Mouse (Mus musculus): ENCODE results near the gene Nprl3. TPM values are rescaled to one million over a fixed set of nuclear protein-coding genes. Genes with fewer than 3 reads are reported as not detected.
"Not testable (repeated sequence)": the region's sequence is repeated elsewhere in the genome, so short reads cannot be mapped to it uniquely, and the experiment has no call there.

Nprl3 gene
- total RNA-seq, 4 experiments from 2014 or later: 72.8 to 122 (median 105) TPM

DNA sequence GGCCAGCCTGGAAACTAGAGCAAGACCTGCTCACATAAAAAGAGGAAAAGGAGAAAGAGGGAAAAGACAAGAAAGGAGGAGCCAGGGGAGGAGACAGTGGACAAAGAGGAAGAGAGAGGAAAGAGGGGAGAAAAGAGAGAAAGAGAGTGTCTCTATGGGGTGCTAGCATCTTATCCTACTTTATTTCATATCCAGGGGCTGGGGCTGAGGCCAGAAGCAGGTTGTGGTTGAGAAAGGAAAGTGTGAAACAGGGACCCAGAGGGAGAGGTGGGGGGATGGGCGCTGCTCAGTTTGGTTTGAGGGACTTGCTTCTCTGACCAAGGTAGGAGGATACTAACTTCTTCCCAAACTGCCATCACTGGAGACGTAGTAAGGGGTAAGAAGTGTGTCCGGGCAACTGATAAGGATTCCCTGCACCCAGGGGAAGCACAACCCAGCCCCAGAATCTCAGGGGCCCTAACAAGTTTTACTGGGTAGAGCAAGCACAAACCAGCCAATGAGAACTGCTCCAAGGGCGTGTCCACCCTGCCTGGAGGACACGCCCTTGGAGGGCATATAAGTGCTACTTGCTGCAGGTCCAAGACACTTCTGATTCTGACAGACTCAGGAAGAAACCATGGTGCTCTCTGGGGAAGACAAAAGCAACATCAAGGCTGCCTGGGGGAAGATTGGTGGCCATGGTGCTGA is 15.7 kb upstream of the Nprl3 start, which contains the start of gene Hba-a1:
TSS of gene Hba-a1 (plus strand) at position 421 of the 687 bp plus-strand sequence.
- DNase-seq: not testable (repeated sequence)

DNA sequence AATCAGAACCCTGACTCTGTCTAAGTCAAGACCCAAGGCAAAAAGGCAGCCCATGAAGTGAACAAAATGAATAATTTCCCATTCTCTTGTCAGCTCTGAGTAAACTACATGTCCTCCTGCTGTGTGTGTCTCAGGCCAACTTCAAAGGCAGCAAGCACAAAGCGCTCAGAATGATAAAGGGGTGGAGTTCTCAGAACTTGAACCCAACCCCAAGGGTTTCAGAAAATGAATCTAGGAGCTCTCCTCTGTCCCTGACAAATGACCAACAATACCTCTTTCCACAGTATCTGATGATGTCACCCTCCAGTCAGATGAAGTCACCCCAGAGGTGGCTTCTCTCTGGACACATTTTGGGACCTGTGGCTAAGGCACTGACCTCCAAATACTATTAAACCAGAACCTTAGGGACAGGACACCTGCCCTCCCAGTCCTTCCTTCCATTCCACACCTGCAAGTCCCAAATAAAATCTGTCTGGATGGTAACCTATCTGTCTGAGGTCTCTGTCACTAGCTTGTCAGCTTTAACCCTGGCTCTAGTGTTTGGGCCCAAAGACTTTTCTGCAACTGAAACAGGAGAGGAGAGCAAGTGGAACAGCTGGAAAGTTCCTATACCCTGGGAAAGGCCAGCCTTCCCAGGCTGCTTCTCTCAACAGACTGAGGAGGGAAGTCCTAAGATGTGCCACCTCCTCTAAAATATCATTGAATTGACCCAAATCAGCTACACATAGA is 14.1 kb upstream of the Nprl3 start:
- DNase-seq: no peak

DNA sequence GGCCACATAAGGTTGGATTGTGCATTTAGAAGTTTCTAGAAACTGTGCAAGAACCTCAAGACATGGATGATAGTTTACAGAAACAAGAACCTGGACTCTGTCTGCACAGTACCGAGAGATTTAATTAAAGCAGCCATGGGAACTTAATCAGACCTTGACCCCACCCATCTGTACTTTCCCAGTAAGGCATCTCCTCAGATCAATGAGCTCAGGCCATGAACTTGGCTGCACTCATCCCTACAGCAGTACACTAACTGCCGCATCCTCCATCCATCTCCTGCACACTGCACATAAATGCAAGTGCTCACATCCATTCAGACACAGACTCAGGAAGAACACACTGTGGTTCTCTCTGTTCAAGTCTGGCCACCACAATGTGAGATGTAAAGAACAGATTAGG is 13.1 kb upstream of the Nprl3 start:
- no peak for DNase-seq

DNA sequence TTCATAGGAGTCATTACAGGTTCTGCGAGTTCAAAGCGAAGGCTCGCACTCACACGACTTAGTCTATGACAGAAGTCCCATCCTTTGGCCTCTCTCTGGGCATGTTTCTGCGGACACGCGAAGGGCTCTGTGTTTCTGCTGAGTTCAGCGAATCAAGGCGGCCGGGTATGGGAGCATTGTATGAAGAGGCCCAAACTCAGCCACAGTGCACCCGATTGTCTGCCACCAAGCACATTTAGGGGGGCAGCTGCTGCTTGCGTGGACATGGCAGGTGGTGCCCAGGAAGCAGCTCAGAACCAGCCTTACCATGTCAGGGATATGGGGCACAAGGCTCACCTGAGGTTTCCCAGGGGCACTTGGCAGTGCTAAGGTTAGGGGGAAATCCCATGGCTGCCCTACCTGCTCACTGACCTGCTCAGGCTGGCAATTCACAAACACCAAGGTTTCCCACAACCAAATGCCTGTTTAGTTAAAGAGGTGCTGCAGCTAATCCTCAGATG is 11.0 kb upstream of the Nprl3 start:
- DNase-seq: no peak

DNA sequence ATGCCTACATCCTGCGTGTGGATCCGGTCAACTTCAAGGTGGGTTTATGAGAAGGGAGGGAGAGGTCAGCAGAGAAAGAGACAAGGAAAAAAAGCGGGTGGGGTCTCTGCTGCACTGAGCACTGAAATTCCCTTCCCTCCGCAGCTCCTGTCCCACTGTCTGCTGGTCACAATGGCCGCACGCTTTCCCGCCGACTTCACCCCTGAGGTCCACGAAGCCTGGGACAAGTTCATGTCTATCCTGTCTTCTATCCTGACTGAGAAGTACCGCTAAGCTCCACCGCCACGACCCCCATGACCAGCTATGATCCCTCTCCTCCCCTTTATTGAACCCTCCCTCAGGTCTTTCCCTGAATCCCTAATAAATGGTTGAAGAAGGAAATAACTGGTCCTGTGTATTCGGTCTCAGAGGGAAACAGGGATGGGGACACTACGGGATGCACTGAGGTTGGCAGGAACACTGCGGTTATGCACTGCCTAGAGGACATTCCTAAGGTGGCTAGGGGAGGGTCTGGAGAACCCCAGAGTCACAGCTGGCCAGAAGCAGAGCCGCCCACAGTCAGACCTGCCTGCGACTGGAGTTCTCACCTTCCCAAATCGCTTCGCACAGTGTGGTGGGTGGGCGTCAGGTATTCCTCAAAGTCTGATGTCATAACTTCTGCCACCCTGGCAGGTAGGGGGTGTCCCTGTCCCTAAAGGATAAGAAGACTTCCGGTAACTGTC is 10.4 kb upstream of the Nprl3 start:
- no peak for DNase-seq

DNA sequence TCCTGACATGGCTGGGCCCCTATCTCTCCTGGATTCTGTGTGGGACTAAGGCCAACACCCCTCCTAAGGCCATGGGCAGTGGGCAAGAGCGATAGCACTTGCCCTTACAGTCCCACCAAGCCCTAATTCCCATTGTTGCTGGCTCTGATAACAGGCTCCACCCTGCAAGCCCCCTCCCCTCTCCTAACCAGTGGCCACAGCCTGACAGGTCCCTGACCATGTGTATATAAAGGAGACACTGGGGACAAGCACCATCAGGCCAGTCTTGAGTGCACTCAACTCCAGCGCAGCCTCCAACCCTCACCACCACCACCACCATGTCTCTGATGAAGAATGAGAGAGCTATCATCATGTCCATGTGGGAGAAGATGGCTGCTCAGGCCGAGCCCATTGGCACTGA is 8.8 kb upstream of the Nprl3 start, which contains the start of gene Hba-x:
TSS of gene Hba-x (plus strand) at position 54 of the 400 bp plus-strand sequence.
- DNase-seq: no peak

DNA sequence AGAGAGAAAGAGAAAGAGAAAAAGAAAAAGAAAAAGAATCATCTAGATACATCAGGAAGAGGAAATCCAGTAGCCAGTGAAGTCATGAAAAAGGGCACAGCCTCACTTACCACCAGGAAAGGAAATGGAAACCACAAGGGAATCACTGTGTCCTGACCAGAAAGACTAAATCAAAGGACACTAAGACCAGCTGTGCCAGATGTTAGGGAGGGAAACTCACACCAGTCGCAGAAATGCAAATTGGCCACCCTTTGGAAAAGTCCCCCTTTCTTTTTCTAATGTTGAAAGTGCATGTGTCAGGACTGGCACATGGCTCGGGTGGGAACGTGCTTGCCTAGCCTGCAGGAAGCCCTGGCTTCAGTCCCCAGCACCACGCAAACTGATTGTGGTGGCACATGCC is 3.7 kb upstream of the Nprl3 start:
- DNase-seq: no peak

DNA sequence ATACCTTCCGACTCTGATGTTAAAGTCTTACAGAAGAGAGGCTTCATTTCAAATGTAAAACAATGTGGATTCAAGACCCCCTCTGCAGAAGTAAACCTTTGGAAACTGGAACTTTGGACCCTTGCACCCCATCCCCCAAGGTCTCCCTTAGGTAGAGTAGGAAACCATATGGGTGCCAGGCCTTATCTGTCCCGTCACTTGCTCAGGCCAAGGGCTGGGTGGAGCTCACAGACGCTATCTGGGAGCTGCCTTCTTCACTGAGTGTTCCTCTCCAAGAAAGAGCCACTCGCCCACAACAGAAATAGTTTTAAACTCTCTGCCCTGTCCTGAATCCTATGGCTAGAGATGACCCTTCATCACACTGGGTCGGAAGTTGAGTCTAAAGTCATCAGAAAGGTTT is 1.4 kb upstream of the Nprl3 start:
- DNase-seq: no peak

DNA sequence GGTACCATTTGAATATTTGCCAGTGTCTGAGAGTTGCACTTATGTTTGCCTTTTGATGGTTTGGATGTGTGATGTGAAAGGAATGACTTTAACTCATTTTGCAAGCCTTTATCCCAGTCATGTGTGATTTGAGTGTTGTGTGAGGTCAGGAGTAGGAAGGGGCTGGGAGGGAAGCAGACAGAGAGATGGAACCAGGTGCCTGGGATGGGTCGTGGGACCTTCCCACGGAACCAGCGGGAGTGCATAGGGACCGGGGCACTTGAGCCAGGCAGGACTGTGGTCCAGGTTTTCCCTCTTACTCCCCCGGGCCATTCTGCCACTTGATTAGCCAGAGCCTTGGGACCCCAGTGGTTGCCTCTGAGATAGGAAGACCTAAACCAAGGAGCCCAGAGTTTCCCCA is 457 bp upstream of the Nprl3 start:
- no peak for DNase-seq

DNA sequence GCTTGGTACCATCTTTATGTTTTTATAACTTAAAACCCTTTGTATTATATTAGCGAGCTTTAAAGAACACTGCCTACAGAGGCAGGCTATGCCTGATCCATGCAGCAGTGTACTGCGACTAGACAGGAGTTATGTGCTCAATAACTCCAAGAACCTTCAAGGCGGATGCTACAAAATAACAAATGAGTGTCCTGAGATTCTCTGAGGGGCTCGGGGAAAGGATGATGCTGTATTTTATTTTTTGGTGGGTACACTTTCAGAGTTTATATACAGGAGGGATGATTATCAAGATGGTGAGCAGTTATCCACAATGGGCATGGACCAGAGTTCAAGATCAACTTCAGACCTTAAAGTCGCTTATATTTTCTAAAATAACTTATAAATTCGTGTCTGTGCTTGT is 731 bp downstream of the Nprl3 start:
- no peak for DNase-seq

DNA sequence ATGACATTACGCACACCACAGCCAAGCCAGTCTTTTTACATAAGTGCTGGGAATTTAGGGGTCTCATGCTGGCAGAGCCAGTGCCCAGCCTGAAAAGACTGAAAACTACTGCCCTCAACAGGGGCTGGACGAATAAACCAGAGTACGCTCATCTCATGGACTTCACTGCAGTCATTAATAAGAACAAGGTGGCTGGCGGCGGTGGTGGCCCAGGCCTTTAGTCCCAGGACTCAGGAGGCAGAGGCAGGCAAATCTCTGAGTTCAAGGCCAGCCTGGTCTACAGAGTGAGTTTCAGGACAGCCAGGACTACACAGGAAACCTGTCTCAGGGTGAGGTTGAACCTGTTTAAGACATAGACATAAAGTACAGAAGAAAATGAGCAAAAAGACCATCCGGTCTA is 1.3 kb downstream of the Nprl3 start:
- no peak for DNase-seq

DNA sequence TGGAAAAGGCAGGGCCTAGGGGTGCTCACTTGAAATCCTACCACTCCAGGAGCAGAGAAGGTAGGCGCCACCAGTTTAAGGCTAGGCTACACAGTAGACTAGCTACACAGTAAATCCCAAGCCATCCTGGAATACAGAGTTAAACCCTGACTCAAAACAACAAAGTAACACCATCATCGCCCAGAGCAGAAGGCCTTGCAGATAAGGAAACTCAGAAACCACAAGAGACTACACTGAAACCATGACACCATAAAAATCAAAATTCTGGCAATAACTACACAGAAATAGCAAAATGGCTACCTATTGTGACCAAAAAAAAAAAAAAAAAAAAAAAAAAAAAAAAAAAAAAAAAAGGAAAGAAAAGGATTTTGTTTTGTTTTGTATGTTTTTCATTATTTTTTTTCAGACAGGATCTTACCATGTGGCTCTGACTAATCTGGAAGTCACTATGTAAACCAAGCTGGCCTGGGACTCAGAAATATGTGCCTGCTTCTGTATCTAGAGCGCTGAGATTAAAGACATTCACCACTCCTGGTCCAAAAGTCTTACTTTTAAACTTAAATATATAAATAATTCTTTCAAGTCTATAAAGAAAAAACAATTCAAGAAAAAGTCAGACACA is 2.3 kb downstream of the Nprl3 start:
- no peak for DNase-seq

DNA sequence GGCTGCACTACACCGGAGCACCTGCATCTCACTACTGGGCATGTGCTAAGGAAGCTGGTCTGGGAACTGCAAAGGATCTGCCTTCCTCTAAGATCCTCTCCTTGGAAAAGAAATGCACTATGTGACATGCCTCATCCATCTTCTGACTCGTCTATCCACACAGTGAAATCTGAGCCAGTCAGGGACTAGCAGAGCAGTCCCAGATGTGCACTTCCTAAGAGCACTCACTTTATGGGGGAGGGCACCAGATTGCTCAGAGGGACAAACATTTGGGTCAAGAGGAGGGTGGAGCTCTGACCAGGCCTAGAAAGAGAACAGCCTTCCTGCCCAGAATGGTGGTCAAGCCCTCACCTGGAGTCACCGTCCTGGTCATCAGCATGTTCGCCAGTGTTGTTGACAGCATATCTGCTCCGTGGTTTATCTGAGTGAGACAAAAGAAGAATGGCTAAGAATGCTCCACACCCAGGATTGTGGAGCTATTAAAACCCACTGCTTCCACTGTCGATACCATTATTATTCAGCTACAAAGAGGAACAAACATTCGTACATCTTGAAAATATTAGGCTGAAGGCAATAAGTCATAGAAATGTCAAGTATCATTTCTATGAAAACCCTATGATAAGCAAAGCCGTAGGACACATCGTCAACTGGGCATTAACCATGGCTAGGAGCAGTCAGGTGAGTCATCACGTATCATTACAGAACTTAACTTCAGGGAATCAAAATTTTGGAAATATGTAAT is 4.7 kb downstream of the Nprl3 start:
- no peak for DNase-seq

DNA sequence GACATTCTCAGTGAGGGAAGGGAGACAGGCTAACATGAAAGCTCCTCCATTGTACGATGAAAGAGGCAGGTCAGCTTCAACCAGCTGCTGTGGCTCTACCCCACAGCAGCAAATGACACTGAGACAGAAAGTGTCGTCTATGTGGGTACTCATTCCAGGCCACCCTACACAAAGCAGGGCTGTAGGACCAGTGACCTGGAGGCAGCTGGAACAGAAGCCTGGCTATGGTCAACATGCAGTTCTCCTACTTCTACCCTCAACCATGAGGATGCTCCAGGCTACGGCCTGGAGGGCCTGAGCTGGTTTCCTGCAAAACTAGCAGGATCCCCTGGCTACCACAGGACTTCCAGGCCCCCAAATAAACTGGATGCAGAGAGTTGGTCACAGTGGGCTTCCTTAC is 10.9 kb downstream of the Nprl3 start:
- no peak for DNase-seq

DNA sequence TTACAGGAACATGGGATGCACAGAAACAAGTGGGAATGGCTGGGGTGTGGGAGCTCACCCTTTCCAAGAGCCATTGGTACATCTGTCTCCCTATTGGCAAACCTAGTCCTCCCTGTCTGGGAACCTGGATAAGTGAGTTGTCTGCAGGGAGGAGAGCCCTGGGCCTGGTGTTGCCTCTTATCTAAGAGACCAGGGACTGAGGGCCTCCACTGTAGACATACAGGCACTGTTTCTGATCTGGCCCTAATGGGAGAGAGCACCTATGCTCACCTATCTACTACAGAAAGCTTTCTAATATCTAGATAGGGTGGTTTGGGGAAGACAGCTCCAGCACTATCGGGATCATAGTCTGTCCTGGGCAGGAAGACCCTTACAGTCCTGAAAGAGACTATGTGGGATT is 11.4 kb downstream of the Nprl3 start:
- DNase-seq: no peak

DNA sequence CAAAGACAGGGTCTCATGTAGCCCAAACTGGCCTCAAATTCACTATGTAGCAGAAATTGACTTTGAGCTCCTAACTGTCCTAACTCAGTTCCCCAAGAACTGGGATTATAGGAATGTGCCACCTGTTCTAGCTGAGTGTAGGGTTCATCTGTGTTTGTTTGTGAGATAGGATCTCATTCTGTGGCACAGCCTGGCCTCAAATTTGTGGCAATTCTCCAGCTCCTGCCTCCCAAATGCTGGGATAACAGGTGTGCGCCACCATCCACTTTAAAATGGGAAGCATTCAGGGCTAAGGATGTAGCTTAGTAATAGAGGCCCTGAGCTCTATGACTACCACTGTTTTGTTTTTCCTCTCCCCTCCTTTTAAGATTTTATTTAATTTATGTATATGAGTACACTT is 14.4 kb downstream of the Nprl3 start:
- no peak for DNase-seq

DNA sequence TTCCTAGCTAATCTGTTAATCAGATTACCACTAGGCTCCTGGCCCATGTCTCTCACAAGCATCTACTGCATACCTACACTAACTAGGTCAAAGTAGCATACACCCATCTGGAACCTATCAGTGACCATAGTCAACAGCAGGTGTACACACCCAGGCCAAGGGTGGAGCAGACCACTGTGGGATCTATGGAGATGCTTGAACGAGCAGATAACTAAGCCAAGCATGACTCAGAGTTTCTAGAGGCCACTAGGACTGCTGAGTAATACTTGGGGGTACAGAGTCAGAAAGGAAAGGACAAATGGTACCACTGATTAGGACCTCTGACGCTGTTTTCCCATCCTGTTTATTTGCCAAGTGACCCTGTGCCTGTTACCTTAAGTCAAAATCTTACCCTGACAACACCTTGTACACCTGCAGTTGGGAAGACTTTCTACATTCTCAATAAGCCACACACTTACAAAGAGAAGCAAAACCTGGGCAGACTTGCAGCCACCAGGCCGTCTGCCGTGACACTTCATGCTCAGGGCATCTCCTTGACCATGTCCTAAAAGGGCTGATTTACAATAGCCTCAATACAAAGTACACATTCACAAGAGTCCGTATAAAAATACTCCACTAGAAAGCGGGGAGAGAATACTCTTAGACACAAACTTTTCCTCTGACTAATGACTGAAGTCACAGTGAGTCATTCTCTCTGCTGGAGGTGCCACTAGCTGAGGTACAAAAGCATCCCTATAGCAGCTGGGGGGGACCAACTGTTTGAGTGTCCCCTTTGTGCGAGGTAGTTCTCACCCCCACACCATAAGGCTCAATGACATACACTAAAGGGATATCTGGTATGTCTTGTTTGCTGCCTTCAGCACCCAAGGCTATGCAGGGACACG is 16.4 kb downstream of the Nprl3 start:
- no peak for DNase-seq

DNA sequence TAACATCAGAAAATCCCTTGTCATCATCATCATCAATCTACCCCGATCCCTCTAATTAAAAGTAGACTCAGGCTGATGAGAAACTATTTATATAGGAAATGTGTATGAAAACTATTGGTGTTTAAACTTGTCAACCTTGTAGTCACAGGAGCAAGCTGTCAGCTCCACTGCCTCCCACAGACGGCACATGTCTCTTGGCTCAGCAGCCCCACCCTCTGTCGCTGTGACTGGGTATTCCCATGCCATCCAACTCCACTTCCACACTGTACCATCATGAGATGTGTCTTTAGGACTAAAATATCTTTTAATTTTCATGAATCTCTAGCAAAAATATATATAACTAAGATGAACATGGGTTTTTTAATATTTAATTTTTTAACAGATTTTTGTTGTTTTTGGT is 19.2 kb downstream of the Nprl3 start:
- no peak for DNase-seq

DNA sequence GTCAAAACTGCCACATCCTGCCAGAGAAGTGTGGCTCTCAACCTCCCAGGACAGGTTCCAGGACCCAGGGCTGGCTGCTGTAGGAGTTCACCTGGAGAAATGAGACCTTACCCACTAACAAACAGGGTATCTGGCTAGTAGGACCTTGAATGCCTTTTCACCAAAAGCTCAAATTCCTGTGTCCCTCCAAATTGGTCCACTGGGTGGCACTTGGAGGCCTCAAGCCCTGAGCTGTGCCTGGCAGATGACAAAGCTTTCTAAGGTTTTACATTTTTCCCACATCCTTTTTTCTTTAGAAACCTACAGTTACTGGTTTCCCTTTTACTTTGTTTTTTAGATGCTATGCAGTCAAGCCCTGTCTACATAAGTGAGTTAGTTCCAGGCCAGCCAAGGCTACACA is 20.4 kb downstream of the Nprl3 start:
- no peak for DNase-seq

DNA sequence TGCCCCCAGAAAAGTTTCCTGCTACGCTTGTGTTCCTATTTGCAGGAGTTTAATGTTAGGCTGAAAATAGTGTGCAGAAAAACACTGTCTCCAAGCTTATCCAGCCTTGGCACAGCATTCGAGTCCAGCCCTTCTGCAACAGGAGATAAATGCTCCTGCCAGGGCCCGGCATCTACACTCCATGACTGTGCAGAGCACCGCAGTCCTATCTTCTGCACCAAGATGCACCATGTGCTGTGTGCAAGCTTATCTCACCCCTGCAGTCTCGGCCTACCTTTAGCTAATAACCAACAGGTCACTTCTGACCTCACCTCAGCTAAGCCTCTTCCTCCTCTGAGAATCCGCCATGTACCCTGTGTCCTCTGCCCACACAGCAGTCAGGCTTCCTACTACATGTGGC is 21.9 kb downstream of the Nprl3 start:
- no peak for DNase-seq

DNA sequence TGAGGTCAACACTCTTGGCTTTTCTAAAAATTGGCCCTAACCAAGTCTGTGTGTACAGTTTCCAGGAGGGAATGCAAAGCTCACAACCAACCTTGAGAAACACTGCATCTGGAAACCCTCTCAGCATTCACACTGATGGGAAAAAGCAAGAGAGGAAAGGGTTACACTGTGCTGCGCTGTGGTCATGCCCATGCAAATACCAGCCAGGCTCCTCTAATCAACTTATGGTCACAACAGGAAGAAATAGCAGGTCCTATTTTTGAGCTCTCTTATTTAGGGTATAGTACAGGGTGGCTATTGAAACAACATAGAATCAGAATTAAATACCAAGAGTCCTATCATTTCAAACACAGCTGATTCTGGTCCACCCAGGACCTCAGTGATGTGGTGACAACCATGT is 22.9 kb downstream of the Nprl3 start:
- no peak for DNase-seq
